Mouse (Mus musculus) spleen, postnatal 36 days (tissue): ENCODE measurements around the gene Kif24.
A peak's percentile ranks its signal among the peaks of the same experiment; 100 is the strongest.

Experiments used
- DNase-seq, 2 experiments: peaks; one replicate each; pipeline ENCODE4 v3.0.0; 2022; ENCODE audit warnings: low spot score in 2 of 2, mixed read lengths in 1 of 2

Kif24 gene

DNA sequence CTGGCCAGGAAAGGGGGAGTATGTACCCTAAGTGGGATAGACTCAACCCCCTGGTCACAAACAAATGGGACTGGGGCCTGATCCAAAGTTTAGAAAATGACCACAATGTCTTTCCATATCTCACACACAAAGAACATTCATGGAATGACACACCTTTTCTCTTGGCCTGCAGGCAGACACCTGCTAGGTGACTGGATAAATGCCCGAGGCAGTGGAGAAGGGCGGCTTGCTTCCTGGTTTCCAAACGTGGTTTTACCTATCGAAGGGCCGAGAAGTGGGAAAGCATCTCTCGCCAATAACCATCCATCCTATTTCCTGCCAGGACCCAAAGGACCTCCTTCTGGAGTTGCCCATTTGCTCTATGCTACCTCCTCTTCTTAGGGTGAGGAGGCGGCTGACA lies 28.3 kb upstream of the Kif24 start:
- DNase-seq = no peak

DNA sequence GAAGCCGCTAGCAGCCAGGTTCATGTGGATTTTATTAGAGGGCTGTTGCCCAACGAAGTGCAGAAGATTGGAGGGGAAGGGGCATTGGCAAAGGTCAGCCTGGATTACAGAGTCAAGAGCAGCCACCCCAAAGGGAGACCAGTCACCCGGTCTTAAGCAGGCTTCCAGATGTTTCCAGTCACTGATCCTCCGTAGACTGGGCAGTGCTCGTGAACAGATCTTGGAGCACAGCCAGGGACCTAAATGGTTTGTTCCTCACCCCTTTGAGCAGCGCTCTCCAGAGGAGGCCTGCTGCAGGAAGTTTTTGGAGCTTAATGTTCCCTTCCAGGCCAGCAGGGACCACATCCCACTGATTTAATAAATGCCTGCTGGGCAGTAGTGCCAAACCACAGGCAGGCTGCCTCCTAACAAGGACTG lies 16.9 kb upstream of the Kif24 start:
- DNase-seq = peak in 1 of 2 experiments; percentile 23

DNA sequence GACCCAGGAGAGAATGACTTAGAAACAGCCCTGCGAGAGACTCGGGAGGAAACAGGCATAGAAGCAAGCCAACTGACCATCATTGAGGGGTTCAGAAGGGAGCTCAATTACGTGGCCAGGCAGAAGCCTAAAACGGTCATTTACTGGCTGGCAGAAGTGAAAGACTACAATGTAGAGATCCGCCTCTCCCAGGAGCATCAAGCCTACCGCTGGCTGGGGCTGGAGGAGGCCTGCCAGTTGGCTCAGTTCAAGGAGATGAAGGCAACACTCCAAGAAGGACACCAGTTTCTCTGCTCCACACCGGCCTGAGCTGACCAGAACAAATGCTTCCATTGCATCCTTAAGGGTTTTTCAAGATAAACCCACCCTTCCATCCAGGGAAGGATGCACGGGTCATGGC lies 15.6 kb upstream of the Kif24 start:
- DNase-seq = no peak

DNA sequence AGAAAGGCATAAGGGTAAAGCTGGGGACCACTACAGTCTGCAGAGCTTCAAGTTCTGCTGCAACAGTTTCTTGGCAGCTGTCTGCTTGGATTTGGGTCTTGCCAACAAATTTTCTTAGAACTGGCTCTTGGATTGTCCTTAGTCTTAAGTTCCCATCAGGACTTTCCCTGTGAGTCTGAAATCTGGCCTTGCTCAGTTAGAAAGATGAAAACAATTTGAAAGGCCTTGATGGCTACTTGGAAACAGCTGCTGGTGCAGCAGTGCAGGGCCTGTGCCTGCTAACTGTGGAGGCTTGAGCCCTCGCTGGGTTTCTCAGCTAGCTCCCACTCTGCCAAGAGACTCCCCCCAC lies 14.7 kb upstream of the Kif24 start:
- DNase-seq = no peak

DNA sequence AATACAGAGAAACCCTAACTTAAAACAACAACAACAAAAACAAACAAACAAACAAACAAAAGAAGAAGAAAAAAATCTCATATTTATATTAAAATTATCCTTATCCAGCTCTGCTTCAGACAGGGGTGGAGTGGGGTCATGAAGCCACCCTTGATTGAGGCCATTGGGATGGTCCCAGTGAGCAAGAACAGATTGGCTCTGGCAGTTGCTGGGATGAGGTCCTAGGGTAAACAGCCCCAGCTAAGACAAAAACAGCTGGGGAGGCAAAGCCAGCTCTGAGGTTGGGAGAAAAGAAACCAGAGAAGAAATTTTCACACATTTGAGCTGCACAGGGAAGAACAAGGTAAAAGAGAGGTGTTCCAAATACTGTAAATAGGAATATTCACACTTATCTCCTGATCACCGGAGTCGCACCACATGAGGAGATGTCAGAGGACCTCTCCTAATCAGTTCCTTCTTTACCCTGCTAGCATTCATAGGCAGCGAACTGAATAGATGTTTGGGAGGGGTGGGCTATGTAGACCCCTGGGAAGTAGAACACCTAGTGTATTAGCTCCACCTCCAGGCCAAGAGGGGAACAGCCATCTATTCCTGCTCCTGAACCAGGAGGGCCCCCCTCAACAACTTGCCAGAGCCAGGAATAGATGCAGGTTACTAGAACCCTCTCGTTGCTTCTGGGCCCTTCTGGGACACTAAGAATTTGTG lies 14.2 kb upstream of the Kif24 start:
- DNase-seq = no peak

DNA sequence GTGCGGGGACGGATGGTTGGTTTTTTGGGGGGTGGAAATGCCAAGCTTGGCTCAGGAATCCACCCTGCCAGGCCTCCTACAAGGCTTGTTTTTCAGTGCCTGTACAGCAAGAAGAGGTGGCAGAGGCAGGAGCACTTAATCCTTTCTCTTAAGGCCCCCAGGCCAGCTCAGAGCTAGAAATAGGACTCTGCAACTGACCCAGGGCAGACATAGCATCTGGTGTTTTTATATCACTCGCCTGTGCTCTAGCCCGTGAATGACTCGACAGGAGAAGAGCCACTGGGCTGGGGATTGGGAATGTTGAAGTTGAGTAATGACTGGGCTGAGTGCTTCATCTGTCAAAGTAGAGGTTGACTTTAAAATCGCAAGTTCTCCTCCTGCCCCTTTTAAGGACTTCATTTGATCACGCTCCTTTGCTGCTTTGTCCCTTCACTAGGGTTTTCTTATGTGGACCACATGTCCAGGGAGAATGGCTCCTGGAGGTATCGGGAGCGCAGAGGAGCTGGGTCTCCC lies 13.0 kb upstream of the Kif24 start:
- DNase-seq = no peak

DNA sequence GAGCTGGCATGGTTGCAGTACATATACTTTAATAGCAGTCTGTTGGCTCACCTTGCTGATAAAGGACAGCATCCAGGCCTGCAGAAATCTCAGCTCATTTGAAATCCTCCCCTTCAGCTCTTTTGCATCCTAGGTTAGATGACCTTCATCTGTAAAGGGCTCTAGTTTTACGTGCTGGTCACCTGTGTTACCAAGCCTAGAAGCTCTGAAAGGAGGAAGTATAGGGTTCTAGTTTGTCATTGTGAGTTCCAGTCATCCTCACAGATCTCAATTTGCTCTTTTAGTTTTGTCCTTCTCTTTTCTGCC lies 6.7 kb upstream of the Kif24 start:
- DNase-seq = no peak

DNA sequence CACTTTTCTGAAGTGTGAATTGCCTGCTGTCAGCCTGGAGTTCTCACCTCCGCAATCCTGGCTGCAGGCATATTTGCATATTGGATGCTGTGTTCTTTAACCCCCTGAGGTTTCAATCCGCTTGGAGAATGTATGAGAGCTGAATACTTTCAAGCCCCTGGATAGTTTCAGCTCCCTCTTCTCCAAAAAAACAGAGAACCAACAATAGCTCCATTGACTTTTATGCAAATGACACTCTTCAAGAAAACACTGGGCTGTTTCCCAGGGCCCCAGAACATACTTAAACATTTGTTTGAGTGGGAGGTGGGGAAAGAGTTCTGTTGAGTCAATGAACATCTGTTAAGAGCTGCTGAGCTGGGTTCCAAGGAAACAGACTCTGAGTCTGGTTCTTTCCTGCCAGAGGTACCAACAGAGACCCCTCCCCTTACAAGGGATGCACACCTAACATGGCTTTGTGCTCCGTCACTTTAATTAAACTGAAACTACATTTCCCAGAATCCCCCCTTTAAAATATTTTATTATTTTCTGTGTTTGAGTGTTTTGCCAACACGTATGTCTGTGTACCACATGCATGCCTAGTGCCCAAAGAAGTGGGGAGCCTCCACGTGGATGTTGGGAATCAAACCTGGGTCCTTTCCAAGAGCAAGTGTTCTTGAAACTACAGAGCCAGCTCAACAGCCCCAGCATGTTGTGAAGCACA lies 6.1 kb upstream of the Kif24 start:
- DNase-seq = no peak

DNA sequence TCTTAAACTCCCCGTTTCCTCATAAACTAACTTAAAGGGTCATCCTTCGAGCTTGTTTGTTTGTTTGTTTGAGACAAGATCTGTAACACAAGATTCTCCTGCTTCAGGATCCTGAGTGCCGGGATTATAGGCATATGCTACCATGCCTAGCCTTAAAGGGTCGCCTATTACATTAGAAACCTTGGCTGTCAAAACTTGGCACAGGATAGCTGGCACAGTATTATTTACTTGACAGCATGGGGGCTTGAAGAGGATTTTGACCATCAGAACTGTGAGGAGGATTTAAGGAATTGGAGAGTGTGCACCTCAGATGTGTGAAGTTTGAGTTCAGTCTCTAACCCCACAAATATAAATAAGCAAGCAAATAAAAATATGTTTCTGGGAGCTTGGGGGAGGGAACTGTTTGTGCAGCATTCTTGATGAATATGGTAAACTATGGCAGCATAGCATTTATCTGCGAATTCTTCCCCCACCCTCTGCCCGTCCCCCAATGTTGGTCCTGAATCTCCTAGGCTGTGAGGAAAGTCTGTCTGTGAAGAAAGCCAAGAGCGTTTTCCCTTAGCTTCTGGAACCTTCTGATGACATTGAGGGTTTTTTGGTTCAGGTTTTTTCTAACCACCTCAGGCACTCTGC lies 5.5 kb upstream of the Kif24 start:
- no peak for DNase-seq

DNA sequence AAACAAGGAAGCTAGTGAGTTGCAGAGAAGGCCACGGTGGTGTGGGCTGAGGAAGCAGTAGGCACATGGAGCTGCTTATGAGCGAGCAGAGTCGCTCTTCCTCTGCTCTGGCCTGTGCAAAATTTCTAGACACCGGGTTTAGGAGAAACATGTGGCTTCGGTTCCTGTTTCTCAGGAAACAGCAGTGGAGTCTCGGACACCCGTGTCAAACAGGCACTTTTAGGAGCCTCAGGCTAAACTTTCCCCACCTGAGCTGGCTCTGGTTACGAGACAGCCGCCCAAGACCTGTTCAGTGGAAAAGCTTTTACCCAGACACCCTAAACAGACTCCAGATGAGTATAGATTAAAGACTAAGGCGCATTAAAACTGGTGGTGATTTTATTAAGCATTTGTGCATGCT lies 4.5 kb upstream of the Kif24 start:
- DNase-seq = no peak

DNA sequence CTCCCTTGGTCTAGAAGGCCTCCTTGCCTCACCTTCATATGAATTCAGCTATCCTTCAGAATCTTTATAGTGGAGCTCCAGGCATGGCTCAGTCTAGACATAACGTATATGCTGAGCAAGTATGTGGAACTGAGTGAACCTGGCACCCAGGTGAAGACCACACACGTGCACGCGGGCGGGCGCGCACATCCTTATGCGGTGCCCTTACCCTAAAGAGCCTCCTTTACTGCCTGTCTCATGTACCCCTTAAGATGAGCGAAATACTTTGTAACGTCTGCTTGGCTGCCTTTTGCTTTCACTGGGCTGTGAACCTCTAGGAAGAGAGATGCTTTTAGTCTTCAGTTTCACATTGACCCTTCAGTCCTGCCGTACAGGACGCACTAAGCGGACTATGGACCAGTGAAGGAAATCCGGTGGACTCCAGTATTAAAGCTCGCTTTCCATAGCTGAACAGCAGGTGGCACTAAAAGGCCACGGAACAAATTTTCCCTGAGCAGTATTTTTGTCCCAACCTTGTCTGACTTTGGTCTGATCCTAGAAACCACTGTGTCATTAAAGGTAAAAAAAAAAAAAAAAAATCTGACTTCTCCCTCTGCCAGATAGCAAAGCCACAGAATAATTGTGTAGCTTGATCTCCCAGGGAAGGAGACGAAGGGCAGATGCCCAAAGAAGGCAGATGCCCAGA lies 3.9 kb upstream of the Kif24 start:
- peak; percentile 12 for DNase-seq

DNA sequence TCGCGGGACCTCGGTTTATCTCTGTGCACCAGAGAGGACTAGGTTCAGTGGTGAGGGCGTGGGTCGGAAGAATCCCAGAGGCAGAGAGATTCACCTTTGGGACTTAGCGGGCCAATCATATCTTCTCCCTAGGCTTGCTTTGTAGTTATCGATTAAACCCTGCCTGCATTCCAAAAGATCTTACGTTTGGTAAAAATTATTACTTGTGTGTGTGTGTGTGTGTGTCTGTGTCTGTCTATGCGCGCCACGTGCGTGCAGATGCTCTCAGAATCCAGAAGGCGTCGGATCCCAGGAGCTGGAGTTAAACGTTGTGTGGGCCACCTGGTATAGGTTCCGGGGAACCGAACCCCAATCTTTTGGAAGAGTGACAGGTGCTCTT lies 589 bp upstream of the Kif24 start:
- no peak for DNase-seq

DNA sequence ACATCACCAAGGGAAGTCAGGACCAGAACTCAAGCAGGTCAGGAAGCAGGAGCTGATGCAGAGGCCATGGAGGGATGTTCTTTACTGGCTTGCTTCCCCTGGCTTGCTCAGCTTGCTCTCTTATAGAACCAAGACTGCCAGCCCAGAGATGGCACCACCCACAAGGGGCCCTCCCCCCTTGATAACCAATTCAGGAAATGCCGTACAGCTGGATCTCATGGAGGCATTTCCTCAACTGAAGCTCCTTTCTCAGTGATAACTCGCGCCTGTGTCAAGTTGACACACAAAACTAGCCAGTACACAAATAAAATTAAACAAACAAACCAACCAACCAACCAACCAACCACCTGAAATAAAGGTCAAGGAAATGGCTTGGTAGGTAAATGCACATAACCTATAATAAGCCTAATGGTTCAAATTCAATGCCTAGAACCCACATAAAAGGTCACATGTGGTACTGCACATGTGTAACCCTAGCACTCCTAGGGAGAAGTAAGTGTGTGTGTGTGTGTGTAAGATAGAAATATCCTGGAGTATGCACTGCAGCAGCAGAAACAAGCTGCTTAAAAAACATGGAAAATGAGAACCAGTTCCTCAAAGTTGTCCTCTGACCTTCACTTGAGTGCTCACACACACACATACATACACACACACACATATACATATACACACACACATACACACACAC lies 1.5 kb downstream of the Kif24 start:
- DNase-seq = peak; percentile 25 to 37

DNA sequence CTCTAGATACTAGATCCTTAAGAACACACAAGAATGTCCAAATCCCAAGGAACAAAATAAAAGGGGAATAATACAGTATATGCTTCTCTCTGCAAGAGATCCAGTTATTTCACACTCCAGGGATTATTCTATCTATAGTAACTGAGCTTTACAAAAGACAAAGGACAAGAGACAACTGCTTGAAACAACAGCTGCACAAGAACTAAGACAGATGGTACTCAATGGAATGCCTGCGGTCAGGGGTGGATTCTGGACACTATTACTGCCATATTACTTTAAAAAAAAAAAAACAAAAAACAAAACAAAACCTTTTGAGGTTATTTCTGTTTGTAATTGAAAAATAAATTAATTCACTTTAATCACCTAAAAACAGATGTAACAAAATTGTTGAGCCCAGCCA lies 4.0 kb downstream of the Kif24 start:
- DNase-seq = no peak

DNA sequence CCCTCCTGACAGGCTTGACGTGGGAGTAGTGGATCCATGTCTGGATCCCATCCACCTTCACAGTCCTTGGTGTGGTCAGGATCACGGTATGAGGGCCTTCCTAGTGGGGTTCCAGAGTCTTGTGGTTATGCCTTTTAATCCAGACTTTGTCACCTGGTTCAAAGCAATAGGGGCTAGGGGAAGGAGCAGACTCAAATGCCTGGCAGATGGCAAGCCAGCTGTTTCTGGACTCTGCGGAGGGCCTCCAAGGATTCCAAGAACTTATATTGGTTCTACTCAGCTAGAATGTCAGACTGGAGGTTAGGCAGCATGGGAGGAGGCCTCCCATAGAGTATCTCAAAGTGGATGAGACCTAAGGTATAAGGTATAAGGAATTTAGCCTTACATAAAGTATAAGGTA lies 17.1 kb downstream of the Kif24 start:
- DNase-seq = no peak

DNA sequence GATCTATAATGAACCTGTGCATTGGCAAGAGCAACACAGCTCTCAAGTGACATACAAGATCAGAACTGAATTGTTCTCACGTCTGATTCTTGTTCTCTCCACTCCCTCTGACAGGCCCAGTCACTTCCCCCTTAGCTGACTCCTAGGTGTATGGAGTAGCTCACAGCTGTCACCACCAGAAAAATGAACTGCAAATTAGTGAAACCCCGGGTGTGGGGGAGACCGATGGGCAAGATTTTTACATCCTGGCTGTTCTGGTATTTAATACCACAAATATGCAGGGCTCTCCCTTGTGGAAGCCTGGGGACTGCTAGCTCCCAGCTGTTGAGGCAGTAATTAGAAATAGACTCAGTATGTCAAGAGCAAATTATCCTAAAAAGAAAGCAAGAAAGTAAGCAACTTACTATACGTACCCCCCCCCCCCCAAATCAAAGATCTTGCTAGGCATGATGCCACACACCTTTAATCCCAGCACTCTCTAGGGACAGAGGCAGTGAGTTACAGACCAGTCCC lies 21.8 kb downstream of the Kif24 start:
- DNase-seq = no peak

DNA sequence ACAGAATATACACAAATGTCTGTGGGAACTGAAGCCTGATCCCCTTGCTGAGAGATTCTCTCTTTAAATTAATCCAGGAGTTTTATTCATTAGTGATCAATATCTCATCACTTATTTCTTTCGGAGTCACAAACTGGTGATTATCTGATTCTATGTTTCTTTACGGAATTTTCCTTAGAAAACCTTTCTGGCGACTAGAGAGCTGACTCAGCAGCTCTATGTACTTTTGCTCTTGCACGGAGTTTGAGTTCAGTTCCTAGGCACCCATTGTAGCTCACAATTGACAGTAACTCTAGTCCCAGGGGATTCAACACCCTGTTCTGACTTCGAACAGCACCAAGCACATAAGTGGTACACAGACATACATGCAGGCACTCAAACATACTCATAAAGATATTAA lies 25.8 kb downstream of the Kif24 start:
- DNase-seq = no peak

DNA sequence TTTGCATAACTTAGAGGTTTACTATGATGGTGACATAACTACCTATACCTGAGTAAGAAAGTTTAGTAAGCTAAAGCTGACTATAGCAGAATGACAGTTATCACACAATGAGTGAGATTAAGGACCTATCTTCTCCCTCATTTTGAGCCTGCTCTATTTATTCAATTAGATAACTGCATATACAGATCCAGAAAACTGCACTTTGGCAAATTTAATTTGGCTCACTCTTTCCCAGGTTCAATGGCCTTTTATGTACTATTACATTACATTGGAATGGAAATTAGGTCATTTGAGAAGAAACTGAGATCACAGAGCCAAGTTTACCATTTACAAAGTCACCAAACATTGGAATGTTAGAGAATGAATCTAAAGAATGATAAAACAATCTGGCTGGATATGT lies 47.7 kb downstream of the Kif24 start:
- DNase-seq = no peak

DNA sequence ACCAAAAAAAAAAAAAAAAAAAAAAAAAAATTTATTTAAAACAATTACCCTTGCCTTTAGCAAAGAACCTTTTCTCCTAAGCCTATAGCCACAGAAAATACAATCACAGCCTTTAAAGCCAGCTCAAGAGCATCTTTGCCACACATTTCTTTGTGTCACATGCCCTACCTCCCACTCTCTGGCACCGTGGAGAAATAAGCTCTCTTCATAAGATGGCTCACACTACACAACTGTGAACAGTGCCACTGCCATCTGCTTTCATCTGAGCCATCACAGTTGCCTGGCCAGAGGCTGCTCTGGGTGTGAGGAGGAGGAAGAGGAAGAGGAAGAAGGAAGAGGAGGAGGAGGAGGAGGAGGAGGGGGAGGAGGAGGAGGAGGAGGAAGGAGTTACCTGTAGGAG lies 55.3 kb downstream of the Kif24 start:
- DNase-seq = no peak

DNA sequence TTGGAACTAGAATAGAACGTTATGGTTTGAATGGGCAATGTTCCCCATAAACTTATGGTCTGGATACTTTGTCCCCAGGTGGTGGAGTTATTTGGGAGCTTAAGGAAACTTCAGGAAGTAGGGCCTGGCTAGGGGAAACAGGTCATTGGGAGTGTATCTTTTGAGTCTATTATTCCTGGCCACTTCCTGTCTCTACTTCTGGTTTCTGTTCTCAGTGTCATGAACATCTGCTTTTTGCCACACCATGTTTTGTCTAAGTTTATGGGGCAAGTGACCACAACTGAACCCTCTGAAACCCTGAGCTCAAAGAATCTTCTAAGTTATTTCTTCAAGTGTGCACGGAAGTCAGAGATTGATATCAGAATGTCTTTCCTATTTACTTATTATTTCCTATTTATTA lies 57.3 kb downstream of the Kif24 start:
- DNase-seq = no peak

DNA sequence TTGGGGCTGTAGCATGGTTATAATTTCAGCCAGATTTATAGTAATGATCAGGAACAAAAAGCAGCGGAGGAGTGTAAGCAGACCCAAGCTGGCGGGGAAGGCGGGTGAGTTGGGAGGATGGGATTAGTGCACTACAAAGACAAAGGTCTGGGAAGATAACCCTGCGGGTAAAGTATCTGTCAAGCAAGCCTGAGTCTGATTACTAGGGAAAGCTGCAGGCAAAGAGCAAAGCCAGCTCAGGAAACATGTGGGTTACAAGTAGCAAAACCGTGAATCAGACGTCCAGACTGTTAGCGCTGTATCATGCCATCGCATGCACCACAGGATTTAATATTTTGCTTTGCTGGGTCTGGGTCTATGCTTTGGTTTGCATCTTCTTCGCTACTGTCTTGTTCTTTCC lies 58.1 kb downstream of the Kif24 start:
- no peak for DNase-seq

DNA sequence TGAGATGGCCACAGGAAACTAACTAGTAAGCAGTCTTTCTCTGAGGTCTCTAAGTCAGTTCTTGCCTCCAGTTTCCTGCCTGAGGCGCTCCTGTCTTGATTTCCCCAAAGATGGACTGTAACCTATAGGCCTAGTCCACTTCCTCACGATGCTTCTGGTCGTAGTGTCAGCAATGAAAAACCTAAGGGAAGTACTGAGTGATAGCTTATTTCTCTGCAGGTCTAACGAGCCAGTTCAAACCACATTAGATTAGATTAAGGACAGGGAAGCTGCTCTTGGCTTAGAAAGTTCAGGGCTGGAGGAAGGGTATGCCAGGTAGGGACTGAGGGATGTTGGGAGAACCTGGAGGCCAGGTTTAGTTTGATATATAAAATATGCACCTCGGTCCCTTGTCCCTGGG lies 63.1 kb downstream of the Kif24 start:
- DNase-seq = no peak
